Mouse (Mus musculus) midbrain, embryonic 15.5 days (tissue): ENCODE results near the gene Smok3a. TPM values are rescaled to one million over a fixed set of nuclear protein-coding genes. Genes with fewer than 3 reads are reported as not detected.
"Not testable (repeated sequence)": the region's sequence is repeated elsewhere in the genome, so short reads cannot be mapped to it uniquely, and the experiment has no call there.

Source experiments
- ATAC-seq: fragments of 200-750 bp; cut with Nextera tagmentation; replicated peaks from 2 replicates; pipeline ENCODE4 v1.8.0; 2017; ENCODE audit warnings: moderate TSS enrichment
- H3K27ac ChIP-seq: fragments of 300-500 bp; sonication (generic); 2 replicates; pipeline ENCODE4 v1.5.1; 2015; ENCODE audit warnings: mild to moderate bottlenecking, inconsistent platforms
- H3K27me3 ChIP-seq: fragments of 300-500 bp; sonication (generic); replicated peaks from 2 replicates; pipeline ENCODE4 v1.6.1; 2015; ENCODE audit warnings: inconsistent platforms
- H3K36me3 ChIP-seq: fragments of 300-500 bp; sonication (generic); replicated peaks from 2 replicates; pipeline ENCODE4 v1.6.1; 2015; ENCODE audit warnings: inconsistent platforms
- H3K4me1 ChIP-seq: fragments of 300-500 bp; sonication (generic); 2 replicates; pipeline ENCODE4 v1.6.1; 2015; ENCODE audit warnings: inconsistent platforms
- H3K4me2 ChIP-seq: fragments of 300-500 bp; sonication (generic); 2 replicates; pipeline ENCODE4 v1.6.1; 2015; ENCODE audit warnings: inconsistent platforms, mild to moderate bottlenecking, moderate library complexity
- H3K4me3 ChIP-seq: fragments of 300-500 bp; sonication (generic); 2 replicates; pipeline ENCODE4 v1.5.1; 2015; ENCODE audit warnings: mild to moderate bottlenecking, inconsistent platforms
- H3K9ac ChIP-seq: fragments of 300-500 bp; sonication (generic); 2 replicates; pipeline ENCODE4 v1.6.1; 2015; ENCODE audit warnings: mild to moderate bottlenecking, inconsistent platforms
- H3K9me3 ChIP-seq: fragments of 300-500 bp; sonication (generic); 2 replicates; pipeline ENCODE4 v1.6.1; 2016; ENCODE audit warnings: inconsistent platforms
- WGBS: fragments of 180-500 bp; shearing (Covaris S2); methylation state at CpG from one replicate; pipeline ENCODE4 v1.1.7; 2015; ENCODE audit warnings: mixed read lengths; 5-methylcytosine and 5-hydroxymethylcytosine counted together
- polyA plus RNA-seq: library from polyadenylated mRNA; unstranded; fragments of >200 nt; fragmentation: Nextera tagmentation; extraction: Ambion mirVana; gene quantifications from 2 replicates; pipeline ENCODE4 v1.2.1, GENCODE M21; 2015

Gene Smok3a
- polyA plus RNA-seq, 1 experiment from 2014 or later, result not detected

- not testable (repeated sequence) for H3K9ac ChIP-seq, H3K4me2 ChIP-seq, H3K27ac ChIP-seq, H3K9me3 ChIP-seq, H3K36me3 ChIP-seq, H3K27me3 ChIP-seq, H3K4me3 ChIP-seq, ATAC-seq, H3K4me1 ChIP-seq
- WGBS, result 93% methylated on average over 4 of the region's 4 CpGs
These were observed 1.5 kb upstream of the Smok3a start for GRCm38 (mm10) chr5:138019577-138019976.

GRCm38 (mm10) chr5:138052894-138053293 is 31.8 kb downstream of the Smok3a start, which contains the start of gene Smok3c:
TSS of gene Smok3c (plus strand) at chr5:138053194.
- not testable (repeated sequence) for ATAC-seq, H3K36me3 ChIP-seq, H3K4me1 ChIP-seq, H3K27ac ChIP-seq, H3K4me3 ChIP-seq, H3K9me3 ChIP-seq, H3K4me2 ChIP-seq, H3K9ac ChIP-seq, H3K27me3 ChIP-seq
- no CpG with 5 or more reads among the region's 5 CpGs for WGBS

GRCm38 (mm10) chr5:138073803-138074202 is 52.7 kb downstream of the Smok3a start:
- 92% methylated on average over 4 of the region's 4 CpGs for WGBS
- no peak overlapping the region for H3K4me2 ChIP-seq

GRCm38 (mm10) chr5:138075684-138076083 is 54.6 kb downstream of the Smok3a start:
- ATAC-seq, result no peak
- WGBS, result 79% methylated on average over 3 of the region's 3 CpGs

More at GRCm38 (mm10) chr5:138073803-138074202, 52.7 kb downstream of the Smok3a start:
- Histone ChIP-seq H3K27me3 (no peaks in the 10 kb centered on the region), H3K9me3 (no peaks in the 10 kb centered on the region), H3K36me3 (no peaks in the 10 kb centered on the region), H3K4me3 (no peak overlapping the region), H3K4me1 (no peaks in the 10 kb centered on the region), H3K27ac (no peak overlapping the region), H3K9ac (no peak overlapping the region)
- ATAC-seq, result no peak

GRCm38 (mm10) chr5:138076148-138076547 is 55.1 kb downstream of the Smok3a start:
- H3K4me1 ChIP-seq, result no peaks in the 10 kb centered on the region
- H3K9me3 ChIP-seq, result no peaks in the 10 kb centered on the region
- H3K4me2 ChIP-seq, result no peak overlapping the region
- H3K4me3 ChIP-seq, result no peak overlapping the region
- ATAC-seq, result no peak
- WGBS, result 55% methylated on average over 2 of the region's 2 CpGs
- H3K27ac ChIP-seq, result no peak overlapping the region
- no peaks in the 10 kb centered on the region for H3K36me3 ChIP-seq
- H3K27me3 ChIP-seq, result no peaks in the 10 kb centered on the region
- no peak overlapping the region for H3K9ac ChIP-seq

More at GRCm38 (mm10) chr5:138075684-138076083, 54.6 kb downstream of the Smok3a start:
- H3K27ac ChIP-seq, result no peak overlapping the region
- no peaks in the 10 kb centered on the region for H3K9me3 ChIP-seq
- H3K4me3 ChIP-seq, result no peak overlapping the region
- no peaks in the 10 kb centered on the region for H3K27me3 ChIP-seq
- no peaks in the 10 kb centered on the region for H3K36me3 ChIP-seq
- H3K4me1 ChIP-seq, result no peaks in the 10 kb centered on the region
- no peak overlapping the region for H3K9ac ChIP-seq
- H3K4me2 ChIP-seq, result no peak overlapping the region

- Histone ChIP-seq H3K4me3 (no peak overlapping the region), H3K4me1 (0 out of 2 replicates have a peak, but pooled peaks cover 3% of the 10 kb centered on the region), H3K27me3 (no peaks in the 10 kb centered on the region), H3K27ac (no peak overlapping the region), H3K4me2 (no peak overlapping the region), H3K36me3 (no peaks in the 10 kb centered on the region), H3K9me3 (no peaks in the 10 kb centered on the region), H3K9ac (no peak overlapping the region)
- WGBS, result 94% methylated on average over 5 of the region's 5 CpGs
- ATAC-seq, result no peak
These were observed 59.4 kb downstream of the Smok3a start for GRCm38 (mm10) chr5:138080456-138080855.

GRCm38 (mm10) chr5:138081446-138081845 is 60.4 kb downstream of the Smok3a start:
- H3K36me3 ChIP-seq, result no peaks in the 10 kb centered on the region
- H3K4me3 ChIP-seq, result no peak overlapping the region
- peaks cover 9% of the 10 kb centered on the region for H3K4me1 ChIP-seq
- H3K9me3 ChIP-seq, result no peaks in the 10 kb centered on the region
- no peaks in the 10 kb centered on the region for H3K27me3 ChIP-seq
- no peak overlapping the region for H3K9ac ChIP-seq
- no peak overlapping the region for H3K27ac ChIP-seq
- H3K4me2 ChIP-seq, result no peak overlapping the region
- ATAC-seq, result no peak
- WGBS, result 83% methylated on average over 9 of the region's 9 CpGs

- Histone ChIP-seq H3K27ac (no peak overlapping the region), H3K36me3 (0 out of 2 replicates have a peak, but pooled peaks cover 12% of the 10 kb centered on the region)
- ATAC-seq, result no peak
These were observed 62.3 kb downstream of the Smok3a start for GRCm38 (mm10) chr5:138083318-138083900.

GRCm38 (mm10) chr5:138083936-138084335 is 62.9 kb downstream of the Smok3a start:
- H3K4me2 ChIP-seq, result no peak overlapping the region
- WGBS, result 91% methylated on average over 2 of the region's 2 CpGs
- H3K27ac ChIP-seq, result no peak overlapping the region
- ATAC-seq, result no peak
- H3K4me3 ChIP-seq, result no peak overlapping the region
- H3K9me3 ChIP-seq, result no peaks in the 10 kb centered on the region
- no peaks in the 10 kb centered on the region for H3K27me3 ChIP-seq
- 0 out of 2 replicates have a peak, but pooled peaks cover 12% of the 10 kb centered on the region for H3K36me3 ChIP-seq
- H3K4me1 ChIP-seq, result peaks cover 34% of the 10 kb centered on the region
- H3K9ac ChIP-seq, result no peak overlapping the region

More at GRCm38 (mm10) chr5:138083318-138083900, 62.3 kb downstream of the Smok3a start:
- 67% methylated on average over 2 of the region's 2 CpGs for WGBS
- no peak overlapping the region for H3K4me3 ChIP-seq
- H3K4me1 ChIP-seq, result peaks cover 29% of the 10 kb centered on the region
- no peaks in the 10 kb centered on the region for H3K27me3 ChIP-seq
- no peak overlapping the region for H3K9ac ChIP-seq
- H3K9me3 ChIP-seq, result no peaks in the 10 kb centered on the region
- no peak overlapping the region for H3K4me2 ChIP-seq

Other genes with a start within 250 kb of the Smok3a start
- gene Ppp1r35, start 242.4 kb upstream of the Smok3a start, polyA plus RNA-seq, result 37.3 and 45.0 TPM in 2 replicates
- 10.7 and 10.8 TPM in 2 replicates for gene Mepce, start 233.6 kb upstream of the Smok3a start, polyA plus RNA-seq
- 10.5 and 11.9 TPM in 2 replicates for gene Zcwpw1, start 233.5 kb upstream of the Smok3a start, polyA plus RNA-seq
- gene Pilra, start 185.0 kb upstream of the Smok3a start, polyA plus RNA-seq, result 0.17 TPM in 1 of 2 replicates, not detected in the other
- not detected in 2 replicates for gene Pilrb1, start 163.2 kb upstream of the Smok3a start, polyA plus RNA-seq
- not detected in 2 replicates for gene Pilrb2, start 149.4 kb upstream of the Smok3a start, polyA plus RNA-seq
- not detected in 2 replicates for gene Cyp3a13, start 99.6 kb upstream of the Smok3a start, polyA plus RNA-seq
- 0.31 and 0.43 TPM in 2 replicates for gene Gjc3, start 58.2 kb upstream of the Smok3a start, polyA plus RNA-seq
- not detected in 2 replicates for gene Azgp1, start 39.7 kb upstream of the Smok3a start, polyA plus RNA-seq
- gene Smok3b, start 168 bp downstream of the Smok3a start, polyA plus RNA-seq, result not detected in 2 replicates
- gene Smok3c, start 31.9 kb downstream of the Smok3a start, polyA plus RNA-seq, result not detected in 2 replicates
- 24.5 and 25.8 TPM in 2 replicates for gene Zkscan1, start 63.8 kb downstream of the Smok3a start, polyA plus RNA-seq
- gene Zscan21, start 95.6 kb downstream of the Smok3a start, polyA plus RNA-seq, result 104 and 111 TPM in 2 replicates
- 31.6 and 33.7 TPM in 2 replicates for gene Zfp113, start 134.5 kb downstream of the Smok3a start, polyA plus RNA-seq
- gene Cops6, start 139.8 kb downstream of the Smok3a start, polyA plus RNA-seq, result 310 and 323 TPM in 2 replicates
- gene Ap4m1, start 150.7 kb downstream of the Smok3a start, polyA plus RNA-seq, result 28.5 and 30.5 TPM in 2 replicates
- 93.3 and 95.3 TPM in 2 replicates for gene Mcm7, start 151.2 kb downstream of the Smok3a start, polyA plus RNA-seq
- 83.6 and 86.5 TPM in 2 replicates for gene Taf6, start 166.2 kb downstream of the Smok3a start, polyA plus RNA-seq
- gene Cnpy4, start 166.2 kb downstream of the Smok3a start, polyA plus RNA-seq, result 33.3 and 35.5 TPM in 2 replicates
- 15.1 and 18.5 TPM in 2 replicates for gene Mblac1, start 173.1 kb downstream of the Smok3a start, polyA plus RNA-seq
- gene Nxpe5, start 204.6 kb downstream of the Smok3a start, polyA plus RNA-seq, result 0.06 TPM in 1 of 2 replicates, not detected in the other
- 96.4 and 108 TPM in 2 replicates for gene Lamtor4, start 234.2 kb downstream of the Smok3a start, polyA plus RNA-seq
- gene BC037034, start 242.8 kb downstream of the Smok3a start, polyA plus RNA-seq, result 19.5 and 20.8 TPM in 2 replicates